Mouse (Mus musculus) kidney, postnatal 0 days (tissue): ENCODE results near the gene Ngfr. TPM values are rescaled to one million over a fixed set of nuclear protein-coding genes. Genes with fewer than 3 reads are reported as not detected.

ENCODE experiments used
- ATAC-seq: fragments of 200-750 bp; cut with Nextera tagmentation; replicated peaks from 2 replicates; pipeline ENCODE4 v1.8.0; 2017; ENCODE audit warnings: low read depth, moderate number of reproducible peaks, moderate TSS enrichment, moderate library complexity; ENCODE audit not compliant: low FRiP score
- DNase-seq: peaks from one replicate; pipeline ENCODE4 v3.0.0-alpha.2; 2016; ENCODE audit warnings: low spot score
- H3K27ac ChIP-seq: fragments of 300-500 bp; sonication (generic); 2 replicates; pipeline ENCODE4 v1.5.1; 2014; ENCODE audit warnings: mild to moderate bottlenecking
- H3K27me3 ChIP-seq: fragments of 300-500 bp; sonication (generic); 2 replicates; pipeline ENCODE4 v1.6.1; 2014; ENCODE audit warnings: low read length, mixed read lengths; ENCODE audit not compliant: insufficient read depth
- H3K36me3 ChIP-seq: fragments of 300-500 bp; sonication (generic); 2 replicates; pipeline ENCODE4 v1.6.1; 2014; ENCODE audit warnings: low read length, mixed read lengths; ENCODE audit not compliant: insufficient read depth
- H3K4me1 ChIP-seq: fragments of 300-500 bp; sonication (generic); replicated peaks from 2 replicates; pipeline ENCODE4 v1.6.1; 2014; ENCODE audit warnings: antibody characterized with exemption, low read length, mixed read lengths; ENCODE audit not compliant: insufficient read depth
- H3K4me2 ChIP-seq: fragments of 300-500 bp; sonication (generic); 2 replicates; pipeline ENCODE4 v1.6.1; 2014; ENCODE audit warnings: mild to moderate bottlenecking, low read length, moderate library complexity, mixed read lengths
- H3K4me3 ChIP-seq: fragments of 300-500 bp; sonication (generic); replicated peaks from 2 replicates; pipeline ENCODE4 v1.5.1; 2014; ENCODE audit warnings: low read depth, low read length
- H3K9ac ChIP-seq: fragments of 300-500 bp; sonication (generic); 2 replicates; pipeline ENCODE4 v1.6.1; 2014; ENCODE audit warnings: low read depth, low read length
- H3K9me3 ChIP-seq: fragments of 300-500 bp; sonication (generic); replicated peaks from 2 replicates; pipeline ENCODE4 v1.6.1; 2016; ENCODE audit warnings: low read length, inconsistent platforms, mixed read lengths
- CTCF ChIP-seq: IDR thresholded peaks from 2 replicates; pipeline ENCODE4 v1.5.1; 2016; ENCODE audit warnings: antibody characterized with exemption, low read depth, mild to moderate bottlenecking, moderate library complexity
- WGBS: fragments of 180-500 bp; shearing (Covaris S2); extraction: QIAGEN DNeasy Blood & Tissue Kit; methylation state at CpG from one replicate; pipeline ENCODE4 v1.1.7; 2014; 5-methylcytosine and 5-hydroxymethylcytosine counted together
- polyA plus RNA-seq: library from polyadenylated mRNA; unstranded; fragments of >200 nt; fragmentation: Nextera tagmentation; extraction: Ambion mirVana; gene quantifications from 2 replicates; pipeline ENCODE4 v1.2.1, GENCODE M21; 2015

Gene Ngfr
- polyA plus RNA-seq, 1 experiment from 2014 or later: 6.2 TPM

DNA sequence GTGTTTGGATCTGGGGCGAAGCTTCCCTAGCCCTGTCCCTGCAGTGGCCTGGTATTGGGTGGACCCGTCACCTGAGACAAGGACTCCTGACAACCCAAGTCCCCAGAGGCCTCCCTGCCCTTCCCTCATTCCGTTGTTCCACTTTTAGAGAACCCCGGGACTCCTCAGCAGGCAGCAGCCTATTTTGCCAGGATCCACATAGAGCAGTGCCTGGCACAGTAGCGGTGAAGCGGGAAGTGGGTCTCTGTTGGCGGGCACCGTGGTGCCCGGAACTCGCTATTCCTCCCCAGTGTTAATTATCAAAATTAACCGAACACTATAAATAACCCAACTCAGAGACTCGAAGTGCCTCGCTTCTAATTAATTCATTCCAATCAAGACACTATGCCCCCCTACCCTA, 10.2 kb upstream of the Ngfr start:
- no peak for TF ChIP-seq CTCF
- DNase-seq (no peak), ATAC-seq (no peak)
- Histone ChIP-seq H3K4me3 (no peak overlapping the region), H3K36me3 (no peaks in the 10 kb centered on the region), H3K27me3 (no peaks in the 10 kb centered on the region), H3K9me3 (no peaks in the 10 kb centered on the region), H3K9ac (no peak overlapping the region), H3K27ac (no peak overlapping the region), H3K4me2 (no peak overlapping the region), H3K4me1 (peaks cover 7% of the 10 kb centered on the region)
- 34% methylated on average over 13 of the region's 13 CpGs for WGBS

DNA sequence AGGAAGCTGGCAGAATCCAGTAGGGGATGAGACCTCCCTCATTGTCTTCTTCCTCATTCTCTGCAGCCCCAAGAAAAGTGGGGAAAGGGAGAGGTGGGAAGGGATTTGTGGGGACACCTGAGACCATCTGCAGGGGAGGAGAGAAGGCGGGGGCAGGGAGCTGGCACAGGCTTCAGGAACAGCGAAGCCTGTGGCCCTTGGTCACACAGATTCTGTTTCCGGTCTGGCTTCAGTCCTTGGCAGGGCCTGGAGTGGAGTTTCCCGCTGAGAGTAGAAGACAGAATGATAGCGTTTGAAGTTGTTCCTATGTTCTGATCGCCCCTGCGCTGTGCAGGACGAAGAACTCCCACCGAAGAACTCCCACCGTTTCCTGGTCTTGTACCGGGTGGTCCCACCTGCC, 9.2 kb upstream of the Ngfr start:
- Histone ChIP-seq H3K27ac (peak overlapping the region; percentile 20; the same call in 1 of the 2 replicates), H3K4me3 (no peak overlapping the region), H3K27me3 (no peaks in the 10 kb centered on the region), H3K9ac (no peak overlapping the region), H3K4me2 (no peak overlapping the region), H3K4me1 (peaks cover 7% of the 10 kb centered on the region), H3K9me3 (no peaks in the 10 kb centered on the region), H3K36me3 (no peaks in the 10 kb centered on the region)
- ATAC-seq (no peak), DNase-seq (no peak)
- 42% methylated on average over 11 of the region's 11 CpGs for WGBS
- no peak for TF ChIP-seq CTCF

DNA sequence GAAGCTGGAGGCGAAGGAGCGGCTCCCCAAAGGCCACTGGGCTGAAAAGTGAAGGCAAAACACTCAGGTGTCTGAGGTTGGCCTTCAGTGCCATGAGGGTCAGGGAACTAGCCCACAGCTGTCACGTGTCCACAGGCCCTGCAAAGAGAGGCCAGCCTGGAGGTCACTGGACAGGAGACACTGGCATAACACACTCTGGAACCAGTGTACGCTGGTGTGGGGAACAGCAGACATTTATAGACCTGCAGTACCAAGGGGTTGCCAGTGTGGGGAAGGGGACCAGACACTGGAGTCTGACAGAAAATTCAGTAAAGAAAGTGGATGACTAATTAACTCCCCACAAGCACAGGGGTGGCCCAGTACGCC, 8.6 kb upstream of the Ngfr start:
- no peaks in the 10 kb centered on the region for H3K27me3 ChIP-seq
- no peaks in the 10 kb centered on the region for H3K36me3 ChIP-seq
- peak; percentile 67 for ATAC-seq
- no peak overlapping the region for H3K4me2 ChIP-seq
- H3K9me3 ChIP-seq: no peaks in the 10 kb centered on the region
- no peak for DNase-seq
- H3K4me1 ChIP-seq: peaks cover 7% of the 10 kb centered on the region
- H3K4me3 ChIP-seq: no peak overlapping the region
- 42% methylated on average over 5 of the region's 5 CpGs for WGBS
- 0 out of 2 replicates have a peak overlapping the region, but pooled peaks have one; percentile 20 for H3K27ac ChIP-seq
- no peak for TF ChIP-seq CTCF
- no peak overlapping the region for H3K9ac ChIP-seq

DNA sequence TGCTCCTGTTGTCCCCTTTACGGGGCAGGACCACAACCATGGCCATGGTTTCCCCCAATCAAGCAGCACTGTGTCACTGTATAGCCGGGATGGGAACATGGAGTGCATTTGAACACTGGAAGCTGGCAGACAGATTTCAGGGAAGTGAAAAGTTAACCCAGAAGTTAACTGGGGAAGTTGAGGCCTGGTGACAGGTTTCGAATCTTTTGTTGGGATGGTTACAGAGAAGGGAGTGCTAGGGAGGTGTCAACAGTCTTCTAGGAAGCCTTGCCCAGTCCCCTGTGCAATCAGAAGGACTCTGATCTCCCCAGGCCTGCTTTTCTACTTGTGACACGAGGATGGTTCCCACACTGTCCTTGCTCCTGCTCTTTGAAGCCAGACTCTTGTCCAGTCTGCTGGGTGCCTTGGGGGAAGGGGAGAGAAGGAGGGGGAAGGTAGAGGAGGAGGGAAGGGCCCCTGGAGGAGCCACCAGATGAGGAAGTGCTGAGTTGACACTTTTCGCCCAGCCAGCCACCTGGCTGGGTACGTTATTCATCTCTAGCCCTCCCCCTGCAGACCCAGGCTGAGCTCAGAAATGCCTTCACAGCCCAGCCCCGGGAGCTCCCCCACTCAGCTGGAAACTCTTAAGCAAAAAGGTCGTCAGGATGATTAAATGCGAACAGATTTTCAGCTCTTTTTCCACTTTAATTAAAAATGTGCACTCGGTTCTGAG, 8.1 kb upstream of the Ngfr start:
- H3K4me1 ChIP-seq: peaks cover 7% of the 10 kb centered on the region
- peak; percentile 74 for ATAC-seq

DNA sequence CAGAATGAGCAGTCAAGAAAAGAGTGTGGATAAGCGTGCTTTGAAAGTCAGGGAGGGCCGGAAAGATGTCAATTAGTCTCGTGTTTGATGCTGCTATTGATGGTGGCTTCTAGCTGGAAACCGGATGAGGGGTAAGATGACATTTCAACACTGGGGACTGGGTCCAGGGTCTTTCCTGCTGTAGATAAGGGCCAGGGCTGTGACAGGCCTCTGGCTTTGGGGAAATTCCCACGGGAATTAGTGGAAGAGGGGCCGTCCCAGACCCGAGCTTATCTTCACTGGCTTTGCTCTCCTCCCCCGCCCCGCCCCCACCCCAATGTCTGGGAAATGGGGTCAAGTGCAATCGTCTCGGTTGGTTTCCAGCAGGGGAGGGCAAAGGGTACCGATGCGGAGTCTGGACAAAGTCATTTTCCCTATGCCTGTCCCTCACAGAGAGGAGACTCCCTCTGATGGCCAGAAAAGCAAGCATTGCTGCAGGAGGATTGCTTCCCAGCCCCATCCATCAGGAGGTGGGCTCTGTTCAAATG, 7.2 kb upstream of the Ngfr start:
- Histone ChIP-seq H3K27ac (no peak overlapping the region), H3K27me3 (no peaks in the 10 kb centered on the region), H3K9ac (no peak overlapping the region), H3K4me2 (no peak overlapping the region), H3K4me3 (no peak overlapping the region), H3K4me1 (peaks cover 7% of the 10 kb centered on the region), H3K9me3 (no peaks in the 10 kb centered on the region), H3K36me3 (no peaks in the 10 kb centered on the region)
- ATAC-seq: no peak
- WGBS: 21% methylated on average over 13 of the region's 13 CpGs
- TF ChIP-seq CTCF: peak; percentile 19; the same call in 1 of the 2 replicates
- DNase-seq: no peak

More for the DNA sequence above, 8.1 kb upstream of the Ngfr start:
- peak; percentile 54 for DNase-seq
- H3K27ac ChIP-seq: no peak overlapping the region
- WGBS: 32% methylated on average over 10 of the region's 10 CpGs
- H3K36me3 ChIP-seq: no peaks in the 10 kb centered on the region
- H3K4me2 ChIP-seq: no peak overlapping the region
- H3K9ac ChIP-seq: no peak overlapping the region
- H3K27me3 ChIP-seq: no peaks in the 10 kb centered on the region
- H3K9me3 ChIP-seq: no peaks in the 10 kb centered on the region
- H3K4me3 ChIP-seq: no peak overlapping the region
- TF ChIP-seq CTCF: no peak

DNA sequence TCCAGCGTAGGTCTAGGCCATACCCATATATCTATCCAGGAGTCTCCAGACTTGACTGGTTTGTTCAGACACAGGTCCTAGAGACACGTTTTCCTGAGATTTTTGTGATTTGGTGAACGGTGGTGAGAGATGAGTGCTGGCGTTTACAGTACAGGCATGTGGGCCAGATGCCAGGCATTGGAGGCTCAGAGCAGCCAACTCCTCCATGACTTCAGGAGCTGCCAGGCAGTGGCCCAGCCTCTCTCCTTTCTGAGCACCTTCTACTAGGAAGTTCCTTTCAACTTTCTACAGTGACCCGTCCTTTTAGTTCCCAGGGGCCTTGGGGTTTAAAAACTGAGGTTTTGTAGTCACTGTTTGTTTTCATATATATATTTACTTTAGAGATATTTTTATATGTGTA, 6.0 kb upstream of the Ngfr start:
- DNase-seq (no peak), ATAC-seq (no peak)
- Histone ChIP-seq H3K9ac (no peak overlapping the region), H3K4me1 (peaks cover 7% of the 10 kb centered on the region), H3K9me3 (no peaks in the 10 kb centered on the region), H3K27ac (no peak overlapping the region), H3K36me3 (no peaks in the 10 kb centered on the region), H3K4me2 (no peak overlapping the region), H3K27me3 (no peaks in the 10 kb centered on the region), H3K4me3 (no peak overlapping the region)
- no peak for TF ChIP-seq CTCF
- 74% methylated on average over 5 of the region's 5 CpGs for WGBS

DNA sequence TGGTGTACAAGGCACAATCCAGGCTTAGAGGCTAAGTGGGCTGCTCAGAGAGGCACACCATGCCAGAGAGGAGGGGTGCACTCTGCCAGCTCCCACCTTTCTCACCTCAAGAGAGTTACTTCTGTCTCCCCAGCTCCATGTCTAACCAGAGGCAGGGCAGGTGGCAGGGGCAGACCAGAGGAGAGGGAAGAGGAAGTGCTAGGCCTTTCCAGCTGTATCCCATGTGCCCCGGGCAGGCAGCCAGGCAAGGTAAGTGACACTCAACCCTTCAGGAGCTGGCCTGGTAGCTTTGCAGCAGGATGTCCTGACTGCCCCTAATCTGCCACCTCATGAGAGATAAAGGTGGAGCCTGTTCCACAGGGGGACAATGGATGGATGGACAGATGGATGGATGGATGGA, 5.2 kb upstream of the Ngfr start:
- Histone ChIP-seq H3K9me3 (no peaks in the 10 kb centered on the region), H3K36me3 (no peaks in the 10 kb centered on the region), H3K4me1 (peaks cover 9% of the 10 kb centered on the region), H3K4me2 (no peak overlapping the region), H3K27ac (no peak overlapping the region), H3K4me3 (no peak overlapping the region), H3K9ac (no peak overlapping the region), H3K27me3 (no peaks in the 10 kb centered on the region)
- WGBS: 84% methylated on average over 1 of the region's 1 CpGs
- no peak for TF ChIP-seq CTCF
- DNase-seq: no peak
- ATAC-seq: no peak
